Mouse (Mus musculus): ENCODE data around the gene G6pc3.

Gene G6pc3

GRCm38 (mm10) chr11:102188980-102189379 is 440 bp upstream of the G6pc3 start:
- no peak for DNase-seq (ENCODE audit: low spot score)

- no peak for DNase-seq (ENCODE audit: low spot score)
Measured at GRCm38 (mm10) chr11:102190848-102191247, 1.4 kb downstream of the G6pc3 start.

GRCm38 (mm10) chr11:102193657-102194440 is 4.4 kb downstream of the G6pc3 start:
- DNase-seq (ENCODE audit: low spot score), result no peak

- no peak for DNase-seq (ENCODE audit: low spot score)
Measured at GRCm38 (mm10) chr11:102196018-102196797, 6.8 kb downstream of the G6pc3 start.

GRCm38 (mm10) chr11:102198245-102198644 is 8.8 kb downstream of the G6pc3 start:
- no peak for DNase-seq (ENCODE audit: low spot score)

GRCm38 (mm10) chr11:102199856-102200255 is 10.4 kb downstream of the G6pc3 start:
- DNase-seq (ENCODE audit: low spot score), result no peak

- DNase-seq (ENCODE audit: low spot score), result no peak
Measured at GRCm38 (mm10) chr11:102201408-102201821, 12.0 kb downstream of the G6pc3 start.

- DNase-seq (ENCODE audit: low spot score), result no peak
Measured at GRCm38 (mm10) chr11:102206481-102206880, 17.1 kb downstream of the G6pc3 start.

- no peak for DNase-seq (ENCODE audit: low spot score)
Measured at GRCm38 (mm10) chr11:102207825-102208777, 18.7 kb downstream of the G6pc3 start.

GRCm38 (mm10) chr11:102208846-102209245 is 19.4 kb downstream of the G6pc3 start:
- DNase-seq (ENCODE audit: low spot score), result no peak

- DNase-seq (ENCODE audit: low spot score), result no peak
Measured at GRCm38 (mm10) chr11:102209742-102210141, 20.3 kb downstream of the G6pc3 start.

- DNase-seq (ENCODE audit: low spot score), result no peak
Measured at GRCm38 (mm10) chr11:102210185-102210584, 20.8 kb downstream of the G6pc3 start.

GRCm38 (mm10) chr11:102211011-102211410 is 21.6 kb downstream of the G6pc3 start:
- DNase-seq (ENCODE audit: low spot score), result no peak

GRCm38 (mm10) chr11:102211936-102212341 is 22.5 kb downstream of the G6pc3 start:
- DNase-seq (ENCODE audit: low spot score), result no peak

GRCm38 (mm10) chr11:102214430-102215156 is 25.2 kb downstream of the G6pc3 start:
- DNase-seq (ENCODE audit: low spot score), result no peak

GRCm38 (mm10) chr11:102215511-102215910 is 26.1 kb downstream of the G6pc3 start:
- DNase-seq (ENCODE audit: low spot score), result no peak

GRCm38 (mm10) chr11:102216056-102216885 is 26.9 kb downstream of the G6pc3 start:
- no peak for DNase-seq (ENCODE audit: low spot score)

- DNase-seq (ENCODE audit: low spot score), result no peak
Measured at GRCm38 (mm10) chr11:102216886-102217240, 27.4 kb downstream of the G6pc3 start.

GRCm38 (mm10) chr11:102217396-102217795 is 28.0 kb downstream of the G6pc3 start:
- DNase-seq (ENCODE audit: low spot score), result no peak

- DNase-seq (ENCODE audit: low spot score), result no peak
Measured at GRCm38 (mm10) chr11:102217876-102218430, 28.5 kb downstream of the G6pc3 start.
